Mouse (Mus musculus) limb, embryonic 11.5 days (tissue): ENCODE measurements around the gene Dennd1c. TPM values are rescaled to one million over a fixed set of nuclear protein-coding genes. Genes with fewer than 3 reads are reported as not detected.

Experiments used
- ATAC-seq: fragments of 200-750 bp; cut with Nextera tagmentation; 2 replicates; pipeline ENCODE4 v1.8.0; 2017; ENCODE audit warnings: low read depth; ENCODE audit not compliant: insufficient number of reproducible peaks, low FRiP score, low TSS enrichment
- DNase-seq: peaks from one replicate; pipeline ENCODE4 v3.0.0-alpha.2; 2015; ENCODE audit warnings: low spot score
- H3K27ac ChIP-seq: fragments of 300-500 bp; sonication (generic); replicated peaks from 2 replicates; pipeline ENCODE4 v1.5.1; 2014; ENCODE audit warnings: low read depth, mild to moderate bottlenecking, low read length
- H3K27me3 ChIP-seq: fragments of 300-500 bp; sonication (generic); 2 replicates; pipeline ENCODE4 v1.6.1; 2014; ENCODE audit warnings: mild to moderate bottlenecking, low read length, mixed read lengths; ENCODE audit not compliant: control insufficient read depth, insufficient read depth
- H3K36me3 ChIP-seq: fragments of 300-500 bp; sonication (generic); 2 replicates; pipeline ENCODE4 v1.6.1; 2014; ENCODE audit warnings: mild to moderate bottlenecking, low read length, moderate library complexity, mixed read lengths; ENCODE audit not compliant: control insufficient read depth, insufficient read depth
- H3K4me1 ChIP-seq: fragments of 300-500 bp; sonication (generic); 2 replicates; pipeline ENCODE4 v1.6.1; 2014; ENCODE audit warnings: low read length, mixed read lengths; ENCODE audit not compliant: control insufficient read depth, insufficient read depth
- H3K4me2 ChIP-seq: fragments of 300-500 bp; sonication (generic); 2 replicates; pipeline ENCODE4 v1.6.1; 2014; ENCODE audit warnings: low read depth, mild to moderate bottlenecking, moderate library complexity; ENCODE audit not compliant: severe bottlenecking
- H3K4me3 ChIP-seq: fragments of 300-500 bp; sonication (generic); 2 replicates; pipeline ENCODE4 v1.5.1; 2014; ENCODE audit warnings: low read depth, low read length
- H3K9ac ChIP-seq: fragments of 300-500 bp; sonication (generic); 2 replicates; pipeline ENCODE4 v1.6.1; 2014; ENCODE audit warnings: mild to moderate bottlenecking, low read length
- H3K9me3 ChIP-seq: fragments of 300-500 bp; sonication (generic); 2 replicates; pipeline ENCODE4 v1.6.1; 2016; ENCODE audit warnings: low read length; ENCODE audit not compliant: control insufficient read depth
- WGBS: fragments of 180-500 bp; shearing (Covaris S2); extraction: QIAGEN DNeasy Blood & Tissue Kit; methylation state at CpG from one replicate; pipeline ENCODE4 v1.1.7; 2014; 5-methylcytosine and 5-hydroxymethylcytosine counted together
- polyA plus RNA-seq: library from polyadenylated mRNA; unstranded; fragments of >200 nt; fragmentation: Nextera tagmentation; extraction: Ambion mirVana; gene quantifications from 2 replicates; pipeline ENCODE4 v1.2.1, GENCODE M21; 2014

Gene Dennd1c
- polyA plus RNA-seq, 1 experiment from 2014 or later, result 0.43 TPM

DNA sequence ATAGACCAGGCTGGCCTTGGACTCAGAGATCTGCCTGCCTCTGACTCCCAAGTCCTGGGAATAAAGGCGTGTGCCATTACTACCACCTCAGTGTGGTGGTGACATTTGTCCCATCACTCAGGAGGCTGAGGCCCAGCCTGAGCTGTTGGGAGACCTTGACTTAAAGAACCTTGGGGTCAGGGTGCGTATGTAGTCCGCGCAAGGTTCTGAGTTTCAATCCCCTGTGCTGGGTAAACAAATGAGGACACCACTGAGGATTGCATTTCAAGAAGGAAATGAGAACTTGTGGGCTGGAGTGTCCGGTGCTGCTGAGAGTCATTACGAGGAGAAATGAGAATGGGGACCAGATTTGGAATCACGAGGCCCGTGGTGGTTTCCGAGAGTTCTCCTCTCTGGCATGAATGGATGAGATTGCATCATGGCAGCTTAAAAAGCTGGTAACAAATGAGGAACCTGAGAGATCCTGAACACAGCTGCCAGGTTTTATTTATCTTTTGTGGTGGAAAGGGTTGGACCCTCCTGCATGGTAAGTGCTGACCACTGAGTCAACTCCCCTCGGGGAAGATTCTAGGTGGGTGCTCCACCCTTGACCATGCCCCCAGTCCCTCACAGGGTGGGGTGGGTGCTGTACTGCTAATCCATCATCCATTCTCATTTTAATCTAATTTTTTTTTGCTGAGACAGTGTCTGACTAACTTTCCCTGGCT is 34.6 kb upstream of the Dennd1c start:
- Histone ChIP-seq H3K4me1 (no peaks in the 10 kb centered on the region), H3K9me3 (no peaks in the 10 kb centered on the region), H3K27ac (no peak overlapping the region), H3K4me2 (no peak overlapping the region), H3K9ac (no peak overlapping the region), H3K27me3 (no peaks in the 10 kb centered on the region), H3K36me3 (no peaks in the 10 kb centered on the region), H3K4me3 (no peak overlapping the region)
- ATAC-seq, result no peak
- no peak for DNase-seq
- 90% methylated on average over 10 of the region's 10 CpGs for WGBS

DNA sequence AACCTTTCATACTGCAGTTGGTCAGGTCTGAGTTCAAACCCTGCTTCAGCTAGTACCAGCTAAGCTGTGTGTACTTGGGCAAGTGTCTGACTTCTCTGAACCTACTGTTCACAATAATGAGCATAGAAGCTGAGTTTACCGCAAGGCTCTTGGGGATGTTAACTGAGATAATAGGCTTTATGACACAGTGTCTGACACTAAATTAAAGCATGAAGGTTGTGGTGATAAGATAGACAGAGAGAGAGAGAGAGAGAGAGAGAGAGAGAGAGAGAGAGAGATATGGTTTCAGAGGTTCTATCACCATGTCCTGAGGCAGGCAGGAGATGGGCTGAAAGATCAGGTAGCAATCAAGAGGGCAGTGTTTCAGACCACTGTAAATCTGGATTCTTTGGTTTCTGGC is 31.7 kb upstream of the Dennd1c start:
- DNase-seq (no peak), ATAC-seq (no peak)
- Histone ChIP-seq H3K4me2 (no peak overlapping the region), H3K27me3 (no peaks in the 10 kb centered on the region), H3K9ac (no peak overlapping the region), H3K4me3 (no peak overlapping the region), H3K4me1 (no peaks in the 10 kb centered on the region), H3K9me3 (no peaks in the 10 kb centered on the region), H3K36me3 (no peaks in the 10 kb centered on the region), H3K27ac (no peak overlapping the region)
- 82% methylated on average over 1 of the region's 1 CpGs for WGBS

DNA sequence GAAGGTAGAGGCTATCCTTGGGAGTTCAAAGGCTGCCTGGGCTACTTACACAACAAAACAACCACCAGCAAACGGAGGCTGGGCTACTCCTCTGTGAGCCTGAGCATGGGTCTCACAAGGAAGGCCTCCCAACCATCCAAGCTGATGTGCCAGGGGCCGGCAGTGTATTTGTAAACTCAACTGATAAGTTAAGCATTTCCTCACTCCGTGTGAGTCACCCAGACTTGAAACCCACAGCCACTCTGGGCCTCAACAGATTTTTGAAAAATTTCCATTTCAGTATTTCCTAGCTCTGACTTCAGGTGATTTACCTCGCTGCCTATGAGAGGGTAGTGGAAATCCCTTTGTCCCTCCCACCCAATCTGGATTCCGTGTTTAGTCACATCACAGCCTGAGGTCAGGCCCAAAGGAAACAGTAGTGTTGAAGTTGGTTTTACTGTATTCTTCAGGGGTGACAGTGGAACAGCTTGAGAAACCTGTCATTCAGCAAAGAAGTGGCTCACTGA is 30.4 kb upstream of the Dennd1c start:
- H3K9ac ChIP-seq, result no peak overlapping the region
- ATAC-seq (no peak), DNase-seq (no peak)
- no peak overlapping the region for H3K4me3 ChIP-seq
- no peaks in the 10 kb centered on the region for H3K36me3 ChIP-seq
- H3K4me2 ChIP-seq, result no peak overlapping the region
- H3K9me3 ChIP-seq, result no peaks in the 10 kb centered on the region
- no peak overlapping the region for H3K27ac ChIP-seq
- 54% methylated on average over 5 of the region's 5 CpGs for WGBS
- H3K27me3 ChIP-seq, result no peaks in the 10 kb centered on the region
- H3K4me1 ChIP-seq, result 0 out of 2 replicates have a peak, but pooled peaks cover 2% of the 10 kb centered on the region

DNA sequence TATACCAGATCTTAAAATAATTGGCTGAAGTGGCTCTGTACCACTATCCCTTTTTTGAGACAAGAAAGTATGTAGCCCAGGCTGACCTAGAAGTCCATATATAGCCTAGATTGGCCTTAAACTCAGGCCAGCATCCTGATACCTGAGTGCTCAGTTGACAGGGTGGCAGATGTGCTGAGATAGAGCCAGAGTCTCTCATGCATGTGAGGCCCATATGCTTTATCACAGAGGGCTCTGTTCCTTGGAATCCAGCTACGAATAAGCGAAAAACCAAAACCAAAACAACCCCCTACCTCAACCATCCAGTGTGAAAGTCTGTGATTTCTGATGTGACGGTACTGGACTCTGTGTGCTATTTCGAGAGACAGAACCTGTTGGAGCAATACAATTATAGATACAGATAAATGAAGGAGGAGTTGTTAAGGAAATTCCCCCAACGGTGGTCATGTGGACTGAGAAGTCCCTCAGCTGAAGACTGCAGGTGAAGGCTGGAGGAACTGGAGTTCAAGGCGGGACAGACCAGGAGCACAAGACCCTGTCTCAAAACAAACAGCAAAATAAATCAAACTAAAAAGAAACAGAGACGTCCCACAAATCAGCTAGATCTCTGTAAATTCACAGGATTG is 29.8 kb upstream of the Dennd1c start:
- DNase-seq (no peak), ATAC-seq (no peak)
- 75% methylated on average over 7 of the region's 7 CpGs for WGBS
- no peaks in the 10 kb centered on the region for H3K27me3 ChIP-seq
- no peaks in the 10 kb centered on the region for H3K9me3 ChIP-seq
- H3K36me3 ChIP-seq, result no peaks in the 10 kb centered on the region
- no peak overlapping the region for H3K27ac ChIP-seq
- no peak overlapping the region for H3K4me3 ChIP-seq
- H3K9ac ChIP-seq, result no peak overlapping the region
- H3K4me2 ChIP-seq, result no peak overlapping the region
- H3K4me1 ChIP-seq, result 0 out of 2 replicates have a peak, but pooled peaks cover 2% of the 10 kb centered on the region

DNA sequence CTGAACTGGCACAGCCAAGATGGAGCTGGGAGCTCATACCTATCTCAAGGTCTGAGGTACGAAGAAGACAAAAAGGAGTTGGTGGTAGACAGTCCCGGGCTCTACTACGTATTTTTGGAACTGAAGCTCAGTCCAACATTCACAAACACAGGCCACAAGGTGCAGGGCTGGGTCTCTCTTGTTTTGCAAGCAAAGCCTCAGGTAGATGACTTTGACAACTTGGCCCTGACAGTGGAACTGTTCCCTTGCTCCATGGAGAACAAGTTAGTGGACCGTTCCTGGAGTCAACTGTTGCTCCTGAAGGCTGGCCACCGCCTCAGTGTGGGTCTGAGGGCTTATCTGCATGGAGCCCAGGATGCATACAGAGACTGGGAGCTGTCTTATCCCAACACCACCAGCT is 28.8 kb upstream of the Dennd1c start:
- ATAC-seq, result no peak
- DNase-seq, result no peak
- 89% methylated on average over 5 of the region's 5 CpGs for WGBS
- H3K27ac ChIP-seq, result no peak overlapping the region
- H3K36me3 ChIP-seq, result no peaks in the 10 kb centered on the region
- H3K9ac ChIP-seq, result no peak overlapping the region
- no peak overlapping the region for H3K4me3 ChIP-seq
- 0 out of 2 replicates have a peak, but pooled peaks cover 2% of the 10 kb centered on the region for H3K4me1 ChIP-seq
- peak overlapping the region; percentile 90; the same call in 1 of the 2 replicates for H3K4me2 ChIP-seq
- no peaks in the 10 kb centered on the region for H3K27me3 ChIP-seq
- H3K9me3 ChIP-seq, result no peaks in the 10 kb centered on the region

- whole genome bisulfite sequencing, result 6% methylated on average over 9 of the region's 9 CpGs
- Histone ChIP-seq H3K9me3 (no peaks in the 10 kb centered on the region), H3K27ac (no peak overlapping the region), H3K9ac (peak overlapping the region; percentile 69; the same call in 1 of the 2 replicates), H3K4me3 (peak overlapping the region; percentile 61), H3K36me3 (no peaks in the 10 kb centered on the region), H3K4me2 (peak overlapping the region; percentile 90), H3K4me1 (0 out of 2 replicates have a peak, but pooled peaks cover 2% of the 10 kb centered on the region), H3K27me3 (no peaks in the 10 kb centered on the region)
- DNase-seq (no peak), ATAC-seq (no peak)
Measured at GRCm38 (mm10) chr17:57106035-57106368, 27.7 kb upstream of the Dennd1c start.

DNA sequence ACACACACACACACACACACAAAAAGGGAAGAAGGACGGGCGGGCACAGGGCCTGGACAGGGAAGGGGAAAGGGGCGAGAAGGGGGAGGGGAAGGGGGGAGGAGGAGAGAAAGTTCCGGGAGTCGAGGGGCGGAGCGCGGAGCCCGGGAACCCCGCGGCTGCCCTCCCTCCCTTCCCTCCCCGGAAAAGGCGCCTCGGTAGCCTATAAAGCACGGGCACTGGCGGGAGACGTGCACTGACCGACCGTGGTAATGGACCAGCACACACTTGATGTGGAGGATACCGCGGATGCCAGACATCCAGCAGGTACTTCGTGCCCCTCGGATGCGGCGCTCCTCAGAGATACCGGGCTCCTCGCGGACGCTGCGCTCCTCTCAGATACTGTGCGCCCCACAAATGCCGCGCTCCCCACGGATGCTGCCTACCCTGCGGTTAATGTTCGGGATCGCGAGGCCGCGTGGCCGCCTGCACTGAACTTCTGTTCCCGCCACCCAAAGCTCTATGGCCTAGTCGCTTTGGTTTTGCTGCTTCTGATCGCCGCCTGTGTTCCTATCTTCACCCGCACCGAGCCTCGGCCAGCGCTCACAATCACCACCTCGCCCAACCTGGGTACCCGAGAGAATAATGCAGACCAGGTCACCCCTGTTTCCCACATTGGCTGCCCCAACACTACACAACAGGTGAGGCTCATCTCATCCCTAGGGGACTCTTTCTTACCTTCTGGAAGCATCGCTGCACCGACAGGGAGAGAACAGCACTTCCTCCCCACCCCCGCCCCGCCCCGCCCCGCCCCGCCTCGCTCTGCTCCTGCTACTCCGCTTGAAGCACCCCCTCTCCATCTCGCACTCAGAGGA is 27.1 kb upstream of the Dennd1c start, which contains the start of gene Tnfsf9:
Tnfsf9 (plus strand) TSS at position 145 of the 854 bp plus-strand sequence.
- Histone ChIP-seq H3K9me3 (no peaks in the 10 kb centered on the region), H3K4me3 (peak within 1 kb of the TSS; percentile 61), H3K27me3 (no peaks in the 10 kb centered on the region), H3K4me2 (peak within 1 kb of the TSS; percentile 90), H3K9ac (peak within 1 kb of the TSS; percentile 69), H3K27ac (no peak within 1 kb of the TSS), H3K4me1 (0 out of 2 replicates have a peak, but pooled peaks cover 2% of the 10 kb centered on the region), H3K36me3 (no peaks in the 10 kb centered on the region)
- ATAC-seq, result peak; percentile 79
- WGBS, result under 1% methylated on average over 51 of the region's 61 CpGs
- peak; percentile 71 for DNase-seq

DNA sequence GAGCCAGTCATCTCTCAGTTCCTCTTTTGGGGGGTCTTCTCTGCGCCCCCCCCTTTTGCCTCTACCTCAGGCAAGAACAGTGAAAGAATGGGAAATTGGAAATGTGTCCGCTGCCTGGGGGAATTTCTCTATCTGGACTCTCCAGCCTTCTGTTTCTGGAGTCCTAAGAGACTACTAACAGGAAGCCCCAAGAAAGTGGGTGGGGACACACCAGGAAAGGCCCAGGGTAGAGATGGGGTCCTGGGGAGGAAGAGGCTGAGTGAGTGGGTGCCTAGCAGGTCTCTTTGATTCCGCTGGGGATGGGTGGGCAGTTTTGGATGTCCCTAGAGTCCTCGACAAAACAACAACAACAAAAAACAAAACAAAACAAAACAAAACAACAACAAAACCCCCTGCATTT is 26.2 kb upstream of the Dennd1c start:
- H3K4me2 ChIP-seq, result peak overlapping the region; percentile 90; the same call in 1 of the 2 replicates
- peak overlapping the region; percentile 69 for H3K9ac ChIP-seq
- H3K27ac ChIP-seq, result no peak overlapping the region
- 0 out of 2 replicates have a peak, but pooled peaks cover 2% of the 10 kb centered on the region for H3K4me1 ChIP-seq
- no peaks in the 10 kb centered on the region for H3K27me3 ChIP-seq
- WGBS, result 46% methylated on average over 4 of the region's 4 CpGs
- no peaks in the 10 kb centered on the region for H3K9me3 ChIP-seq
- ATAC-seq (no peak), DNase-seq (no peak)
- no peaks in the 10 kb centered on the region for H3K36me3 ChIP-seq
- H3K4me3 ChIP-seq, result no peak overlapping the region
